Mouse (Mus musculus): ENCODE measurements around the gene Cttnbp2.

- TF ChIP-seq CTCF (conservative IDR thresholded peaks at IDR 0.05; ENCODE audit: insufficient read depth, insufficient read length, low read depth, low read length) (no peak), POLR2A (IDR thresholded peaks at IDR 0.05; ENCODE audit: low read depth, low read length) (no peak)
Measured at GRCm38 (mm10) chr6:18517626-18518025, 3.0 kb upstream of the Cttnbp2 start.

All from kidney, adult 2 months (tissue).